ENCODE assay signal across 8 mouse cellular contexts in genomic region chr5:36958837-36959236, GRCm38 (mm10). TPM values are rescaled to one million over a fixed set of nuclear protein-coding genes. Genes with fewer than 3 reads are reported as not detected.
DNase-seq lines count a peak whose midpoint lies in the region; ATAC-seq and TF ChIP-seq lines count a peak whose summit lies in the region.

No protein-coding gene starts in this region.

- TF ChIP-seq EP300 in liver, postnatal 0 days (IDR thresholded peaks at IDR 0.05; ENCODE audit: low read depth) = no peak

- WGBS in forebrain, embryonic 15.5 days = 28% methylated on average over 5 of the region's 5 CpGs
- 41% methylated on average over 5 of the region's 5 CpGs for WGBS in intestine, postnatal 0 days
- WGBS in liver, postnatal 0 days (ENCODE audit: insufficient replicate concordance) = 25% methylated on average over 5 of the region's 5 CpGs

- ATAC-seq in forebrain, embryonic 15.5 days (replicated peaks) = peak; percentile 56
- peak; percentile 58; the same call in 1 of the 2 replicates for ATAC-seq in intestine, postnatal 0 days
- no peak for ATAC-seq in liver, postnatal 0 days

- no peak overlapping the region for H3K9ac ChIP-seq in forebrain, embryonic 15.5 days (replicated peaks)
- no peak overlapping the region for H3K9ac ChIP-seq in intestine, postnatal 0 days (ENCODE audit: low read depth, low read length)
- H3K9ac ChIP-seq in liver, postnatal 0 days (replicated peaks) = no peak overlapping the region

- peak; percentile 89 for DNase-seq in 3T3-L1 (ENCODE audit: low read depth, low spot score)
- peak; percentile 61 to 67 for DNase-seq in CD8-positive naive resting alpha-beta T cell, adult 2 months (ENCODE audit: low read depth in 2 of 2, low spot score in 2 of 2)
- peak; percentile 73 for DNase-seq in brain, embryonic 14.5 days (ENCODE audit: low read depth)
- peak; percentile 74 for DNase-seq in liver, postnatal 0 days
- DNase-seq in ovary, postnatal 36 days (ENCODE audit: low spot score) = peak; percentile 49
- DNase-seq in thymus, postnatal 14 days = peak; percentile 82

- peak; percentile 74; the same call in 1 of the 2 replicates for TF ChIP-seq CTCF in brain, embryonic 14.5 days (IDR thresholded peaks at IDR 0.05; ENCODE audit: borderline replicate concordance, extremely low read depth, insufficient read depth, insufficient read length)
- peak; percentile 85 for TF ChIP-seq CTCF in intestine, postnatal 0 days (IDR thresholded peaks at IDR 0.05; ENCODE audit: low read depth)
- TF ChIP-seq CTCF in liver, postnatal 0 days (IDR thresholded peaks at IDR 0.05; ENCODE audit: low read depth) = peak; percentile 81

- no peak overlapping the region for H3K27ac ChIP-seq in forebrain, embryonic 15.5 days (replicated peaks)
- H3K27ac ChIP-seq in intestine, postnatal 0 days (ENCODE audit: low read depth, low read length) = no peak overlapping the region
- no peak overlapping the region for H3K27ac ChIP-seq in liver, postnatal 0 days (ENCODE audit: low read depth)

- no peak overlapping the region for H3K4me3 ChIP-seq in forebrain, embryonic 15.5 days
- no peak overlapping the region for H3K4me3 ChIP-seq in intestine, postnatal 0 days (ENCODE audit: low read depth, low read length)
- no peak overlapping the region for H3K4me3 ChIP-seq in liver, postnatal 0 days (ENCODE audit: low read depth, low read length)

- no peaks in the 10 kb centered on the region for H3K36me3 ChIP-seq in forebrain, embryonic 15.5 days
- no peaks in the 10 kb centered on the region for H3K36me3 ChIP-seq in intestine, postnatal 0 days (ENCODE audit: control insufficient read depth, insufficient read depth)
- H3K36me3 ChIP-seq in liver, postnatal 0 days (replicated peaks; ENCODE audit: insufficient read depth, low read length) = no peaks in the 10 kb centered on the region

- H3K4me1 ChIP-seq in forebrain, embryonic 15.5 days = peaks cover 11% of the 10 kb centered on the region
- no peaks in the 10 kb centered on the region for H3K4me1 ChIP-seq in intestine, postnatal 0 days (replicated peaks; ENCODE audit: control insufficient read depth, insufficient read depth, low read length)
- H3K4me1 ChIP-seq in liver, postnatal 0 days (ENCODE audit: insufficient read depth) = no peaks in the 10 kb centered on the region

- no peak for TF ChIP-seq POLR2A in brain, embryonic 14.5 days (IDR thresholded peaks at IDR 0.05; ENCODE audit: borderline replicate concordance, extremely low read depth, insufficient read depth, insufficient read length, poor library complexity, severe bottlenecking)

- no peaks in the 10 kb centered on the region for H3K27me3 ChIP-seq in forebrain, embryonic 15.5 days
- H3K27me3 ChIP-seq in intestine, postnatal 0 days (replicated peaks; ENCODE audit: control insufficient read depth, insufficient read depth, low read length) = no peaks in the 10 kb centered on the region
- H3K27me3 ChIP-seq in liver, postnatal 0 days (ENCODE audit: insufficient read depth, low read length) = no peaks in the 10 kb centered on the region

- no peaks in the 10 kb centered on the region for H3K9me3 ChIP-seq in forebrain, embryonic 15.5 days
- H3K9me3 ChIP-seq in intestine, postnatal 0 days (ENCODE audit: control insufficient read depth) = no peaks in the 10 kb centered on the region
- H3K9me3 ChIP-seq in liver, postnatal 0 days (ENCODE audit: low read length) = no peaks in the 10 kb centered on the region

- no peak overlapping the region for H3K4me2 ChIP-seq in forebrain, embryonic 15.5 days (replicated peaks)
- H3K4me2 ChIP-seq in intestine, postnatal 0 days (replicated peaks; ENCODE audit: low read depth) = no peak overlapping the region
- no peak overlapping the region for H3K4me2 ChIP-seq in liver, postnatal 0 days (ENCODE audit: low read depth, low read length)

RNA-seq across cellular contexts. Expression of gene Wfs1, which starts 30.2 kb away (rescaled TPM):
- 4.0 and 7.8 TPM in 2 replicates for polyA plus RNA-seq in brain, embryonic 14.5 days (2012; rRNA removed)
- polyA plus RNA-seq in forebrain, embryonic 15.5 days (2015; fragmentation: Nextera tagmentation; extraction: Ambion mirVana) = 5.3 and 6.1 TPM in 2 replicates
- 12.8 and 15.6 TPM in 2 replicates for polyA plus RNA-seq in intestine, postnatal 0 days (2015; fragmentation: Nextera tagmentation; extraction: Ambion mirVana)
- 1.7 and 1.9 TPM in 2 replicates for polyA plus RNA-seq in liver, postnatal 0 days (2015; fragmentation: Nextera tagmentation; extraction: Ambion mirVana)
